Mouse (Mus musculus) T-helper 17 cell (primary cell): Measurements from ENCODE around the gene Zswim8.

Experiments
- in situ Hi-C, 2 experiments: fragments of 300-600 bp; cut with MboI, MseI; formaldehyde crosslinking; loops; 1 replicate in 1 of 2; 2 replicates in 1 of 2; pipeline ENCODE4 v1.15.1; 2025; ENCODE audit warnings: high pct_unique_total_duplicates in 2 of 2

The Zswim8 gene

GRCm38 (mm10) chr14:20730853-20731602 is 23.7 kb downstream of the Zswim8 start:
- in situ Hi-C loops: no loop called here

GRCm38 (mm10) chr14:20733041-20733951 is 25.9 kb downstream of the Zswim8 start:
- in situ Hi-C loops: no loop called here

- in situ Hi-C loops: no loop called here
Measured at GRCm38 (mm10) chr14:20733952-20734774, 26.8 kb downstream of the Zswim8 start, which contains the start of gene Ndst2. Gene Ndst2, minus strand, starts transcription at chr14:20734562.

- in situ Hi-C loops: no loop called here
Measured at GRCm38 (mm10) chr14:20735052-20735451, 27.7 kb downstream of the Zswim8 start.

GRCm38 (mm10) chr14:20735892-20736390 is 28.6 kb downstream of the Zswim8 start:
- in situ Hi-C loops: no loop called here

GRCm38 (mm10) chr14:20737306-20737705 is 30.0 kb downstream of the Zswim8 start:
- in situ Hi-C loops: no loop called here

- in situ Hi-C loops: no loop called here
Measured at GRCm38 (mm10) chr14:20738511-20738910, 31.2 kb downstream of the Zswim8 start.

- in situ Hi-C loops: no loop called here
Measured at GRCm38 (mm10) chr14:20741301-20741700, 33.9 kb downstream of the Zswim8 start.

- in situ Hi-C loops: no loop called here
Measured at GRCm38 (mm10) chr14:20743614-20744013, 36.3 kb downstream of the Zswim8 start.

- in situ Hi-C loops: no loop called here
Measured at GRCm38 (mm10) chr14:20746935-20747334, 39.6 kb downstream of the Zswim8 start.

GRCm38 (mm10) chr14:20748388-20748787 is 41.0 kb downstream of the Zswim8 start:
- in situ Hi-C loops: no loop called here

- in situ Hi-C loops: loop anchor here in 1 of 2 experiments (25.0 kb wide), 1 partner anchor 263 kb away; no protein-coding TSS in a partner anchor
Measured at GRCm38 (mm10) chr14:20749494-20750051, 42.2 kb downstream of the Zswim8 start.

GRCm38 (mm10) chr14:20750503-20750902 is 43.2 kb downstream of the Zswim8 start:
- in situ Hi-C loops: loop anchor here in 1 of 2 experiments (25.0 kb wide), 1 partner anchor 262 kb away; no protein-coding TSS in a partner anchor

- in situ Hi-C loops: loop anchor here in 1 of 2 experiments (25.0 kb wide), 1 partner anchor 259 kb away; no protein-coding TSS in a partner anchor
Measured at GRCm38 (mm10) chr14:20753792-20754191, 46.4 kb downstream of the Zswim8 start.

- in situ Hi-C loops: loop anchor here in 1 of 2 experiments (25.0 kb wide), 1 partner anchor 255 kb away; no protein-coding TSS in a partner anchor
Measured at GRCm38 (mm10) chr14:20757370-20757907, 50.1 kb downstream of the Zswim8 start.

GRCm38 (mm10) chr14:20758768-20759435 is 51.5 kb downstream of the Zswim8 start:
- in situ Hi-C loops: loop anchor here in 1 of 2 experiments (25.0 kb wide), 1 partner anchor 253 kb away; no protein-coding TSS in a partner anchor

GRCm38 (mm10) chr14:20764942-20765341 is 57.6 kb downstream of the Zswim8 start:
- in situ Hi-C loops: loop anchor here (5.0 to 25.0 kb wide), 4 partner anchors 37 to 247 kb away; no protein-coding TSS in a partner anchor

GRCm38 (mm10) chr14:20765642-20766258 is 58.4 kb downstream of the Zswim8 start:
- in situ Hi-C loops: loop anchor here (5.0 to 25.0 kb wide), 2 partner anchors 37 to 247 kb away; no protein-coding TSS in a partner anchor

GRCm38 (mm10) chr14:20767936-20768335 is 60.6 kb downstream of the Zswim8 start:
- in situ Hi-C loops: loop anchor here (5.0 to 25.0 kb wide), 2 partner anchors 34 to 244 kb away; no protein-coding TSS in a partner anchor
